Mouse (Mus musculus) midbrain, embryonic 11.5 days (tissue): ENCODE measurements around the gene Glrb. TPM values are rescaled to one million over a fixed set of nuclear protein-coding genes. Genes with fewer than 3 reads are reported as not detected.

ENCODE experiments used
- polyA plus RNA-seq: library from polyadenylated mRNA; unstranded; fragments of >200 nt; fragmentation: Nextera tagmentation; extraction: Ambion mirVana; gene quantifications from 2 replicates; pipeline ENCODE4 v1.2.1, GENCODE M21; 2014

Glrb gene
- polyA plus RNA-seq, 1 experiment from 2014 or later: 10.8 TPM

Other genes starting within 250 kb of the Glrb start
- gene Gria2, start 110.8 kb downstream of the Glrb start, polyA plus RNA-seq: 12.0 and 13.9 TPM in 2 replicates
- 7.1 and 7.2 TPM in 2 replicates for gene Pdgfc, start 122.8 kb upstream of the Glrb start, polyA plus RNA-seq